Mouse (Mus musculus): ENCODE measurements around the gene Nrsn2.

- TF ChIP-seq USF1 (IDR thresholded peaks at IDR 0.05; ENCODE audit: low read depth, low read length) (no peak), MAX (IDR thresholded peaks at IDR 0.05; ENCODE audit: low read length) (no peak), PAX5 (IDR thresholded peaks at IDR 0.05; ENCODE audit: low read length) (no peak), CTCF (conservative IDR thresholded peaks at IDR 0.05 in 1 of 2, IDR thresholded peaks at IDR 0.05 in 1 of 2; ENCODE audit: low read depth in 2 of 2, low read length in 2 of 2) (no peak), MXI1 (IDR thresholded peaks at IDR 0.05; ENCODE audit: low read depth, low read length) (no peak), MEF2A (IDR thresholded peaks at IDR 0.05; ENCODE audit: borderline replicate concordance, low read depth, low read length) (no peak), POLR2A (IDR thresholded peaks at IDR 0.05; ENCODE audit: low read depth, low read length) (no peak), GABPA (IDR thresholded peaks at IDR 0.05; ENCODE audit: insufficient replicate concordance, low read depth, low read length) (no peak), CHD2 (IDR thresholded peaks at IDR 0.05; ENCODE audit: low read length) (no peak), RCOR1 (conservative IDR thresholded peaks at IDR 0.05; ENCODE audit: low read depth, low read length) (no peak)
Measured at GRCm38 (mm10) chr2:152338319-152338718, 38.1 kb downstream of the Nrsn2 start.
